Mouse (Mus musculus): ENCODE measurements at regions not wholly inside any gene's neighbourhood (a gene's known extent, or its start where the extent isn't known, plus 50 kb on each side); places are given as distances from the start of the nearest gene placed in this dataset.

GRCm38 (mm10) chr17:47191416-47191815 lies 177.3 kb upstream of the Mrps10 start:
- no peak overlapping the region for H3K4me3 ChIP-seq (ENCODE audit: low read depth, low read length)
- TF ChIP-seq EP300 (IDR thresholded peaks at IDR 0.05; ENCODE audit: insufficient read depth, low read depth, low read length) (no peak), CTCF (IDR thresholded peaks at IDR 0.05; ENCODE audit: low read depth, low read length) (no peak), POLR2A (IDR thresholded peaks at IDR 0.05; ENCODE audit: insufficient read depth, low read length) (no peak)
- H3K27ac ChIP-seq (ENCODE audit: insufficient read depth, low read length) = no peak overlapping the region
- H3K36me3 ChIP-seq (ENCODE audit: control insufficient read depth, insufficient read depth, low read length, poor library complexity, severe bottlenecking) = no peaks in the 10 kb centered on the region
- H3K4me1 ChIP-seq (ENCODE audit: control insufficient read depth, insufficient read depth, low read length) = no peaks in the 10 kb centered on the region
- no peaks in the 10 kb centered on the region for H3K27me3 ChIP-seq (ENCODE audit: control insufficient read depth, insufficient read depth, low read length, poor library complexity, severe bottlenecking)
- no peaks in the 10 kb centered on the region for H3K9me3 ChIP-seq (replicated peaks; ENCODE audit: control insufficient read depth, insufficient read depth, low read length, poor library complexity, severe bottlenecking)
- no peak overlapping the region for H3K9ac ChIP-seq (ENCODE audit: low read depth, poor library complexity, severe bottlenecking)

- no peaks in the 10 kb centered on the region for H3K36me3 ChIP-seq (ENCODE audit: control insufficient read depth, insufficient read depth, low read length, poor library complexity, severe bottlenecking)
- no peak overlapping the region for H3K4me3 ChIP-seq (ENCODE audit: low read depth, low read length)
- no peak for TF ChIP-seq EP300 (IDR thresholded peaks at IDR 0.05; ENCODE audit: insufficient read depth, low read depth, low read length)
- TF ChIP-seq POLR2A (IDR thresholded peaks at IDR 0.05; ENCODE audit: insufficient read depth, low read length) = no peak
- no peak for TF ChIP-seq CTCF (IDR thresholded peaks at IDR 0.05; ENCODE audit: low read depth, low read length)
- H3K9ac ChIP-seq (ENCODE audit: low read depth, poor library complexity, severe bottlenecking) = no peak overlapping the region
- H3K27me3 ChIP-seq (ENCODE audit: control insufficient read depth, insufficient read depth, low read length, poor library complexity, severe bottlenecking) = no peaks in the 10 kb centered on the region
- H3K4me1 ChIP-seq (ENCODE audit: control insufficient read depth, insufficient read depth, low read length) = no peaks in the 10 kb centered on the region
- H3K9me3 ChIP-seq (replicated peaks; ENCODE audit: control insufficient read depth, insufficient read depth, low read length, poor library complexity, severe bottlenecking) = no peaks in the 10 kb centered on the region
- H3K27ac ChIP-seq (ENCODE audit: insufficient read depth, low read length) = no peak overlapping the region
These were observed 178.9 kb upstream of the Mrps10 start for GRCm38 (mm10) chr17:47189770-47190169.

- no peak overlapping the region for H3K9ac ChIP-seq (ENCODE audit: low read depth, poor library complexity, severe bottlenecking)
- no peaks in the 10 kb centered on the region for H3K27me3 ChIP-seq (ENCODE audit: control insufficient read depth, insufficient read depth, low read length, poor library complexity, severe bottlenecking)
- H3K9me3 ChIP-seq (replicated peaks; ENCODE audit: control insufficient read depth, insufficient read depth, low read length, poor library complexity, severe bottlenecking) = no peaks in the 10 kb centered on the region
- H3K36me3 ChIP-seq (ENCODE audit: control insufficient read depth, insufficient read depth, low read length, poor library complexity, severe bottlenecking) = no peaks in the 10 kb centered on the region
- H3K4me1 ChIP-seq (ENCODE audit: control insufficient read depth, insufficient read depth, low read length) = no peaks in the 10 kb centered on the region
- no peak overlapping the region for H3K4me3 ChIP-seq (ENCODE audit: low read depth, low read length)
- no peak for TF ChIP-seq POLR2A (IDR thresholded peaks at IDR 0.05; ENCODE audit: insufficient read depth, low read length)
- TF ChIP-seq CTCF (IDR thresholded peaks at IDR 0.05; ENCODE audit: low read depth, low read length) = no peak
- TF ChIP-seq EP300 (IDR thresholded peaks at IDR 0.05; ENCODE audit: insufficient read depth, low read depth, low read length) = no peak
- no peak overlapping the region for H3K27ac ChIP-seq (ENCODE audit: insufficient read depth, low read length)
These were observed 173.8 kb upstream of the Ubr2 start for GRCm38 (mm10) chr17:47184148-47184547.

- H3K4me1 ChIP-seq (ENCODE audit: control insufficient read depth, insufficient read depth, low read length) = peaks cover 3% of the 10 kb centered on the region
These were observed 171.8 kb upstream of the Ubr2 start for GRCm38 (mm10) chr17:47182118-47182517.

GRCm38 (mm10) chr17:47179410-47179809 lies 169.1 kb upstream of the Ubr2 start:
- Histone ChIP-seq H3K4me1 (ENCODE audit: control insufficient read depth, insufficient read depth, low read length) (peaks cover 3% of the 10 kb centered on the region), H3K36me3 (ENCODE audit: control insufficient read depth, insufficient read depth, low read length, poor library complexity, severe bottlenecking) (no peaks in the 10 kb centered on the region), H3K4me3 (ENCODE audit: low read depth, low read length) (no peak overlapping the region), H3K27ac (ENCODE audit: insufficient read depth, low read length) (no peak overlapping the region), H3K27me3 (ENCODE audit: control insufficient read depth, insufficient read depth, low read length, poor library complexity, severe bottlenecking) (no peaks in the 10 kb centered on the region), H3K9ac (ENCODE audit: low read depth, poor library complexity, severe bottlenecking) (no peak overlapping the region), H3K9me3 (replicated peaks; ENCODE audit: control insufficient read depth, insufficient read depth, low read length, poor library complexity, severe bottlenecking) (no peaks in the 10 kb centered on the region)
- TF ChIP-seq EP300 (IDR thresholded peaks at IDR 0.05; ENCODE audit: insufficient read depth, low read depth, low read length) = no peak
- no peak for TF ChIP-seq CTCF (IDR thresholded peaks at IDR 0.05; ENCODE audit: low read depth, low read length)
- TF ChIP-seq POLR2A (IDR thresholded peaks at IDR 0.05; ENCODE audit: insufficient read depth, low read length) = no peak

More at GRCm38 (mm10) chr17:47182118-47182517, 171.8 kb upstream of the Ubr2 start:
- H3K9me3 ChIP-seq (replicated peaks; ENCODE audit: control insufficient read depth, insufficient read depth, low read length, poor library complexity, severe bottlenecking) = no peaks in the 10 kb centered on the region
- no peaks in the 10 kb centered on the region for H3K36me3 ChIP-seq (ENCODE audit: control insufficient read depth, insufficient read depth, low read length, poor library complexity, severe bottlenecking)
- H3K9ac ChIP-seq (ENCODE audit: low read depth, poor library complexity, severe bottlenecking) = no peak overlapping the region
- TF ChIP-seq EP300 (IDR thresholded peaks at IDR 0.05; ENCODE audit: insufficient read depth, low read depth, low read length) = no peak
- no peak for TF ChIP-seq POLR2A (IDR thresholded peaks at IDR 0.05; ENCODE audit: insufficient read depth, low read length)
- no peak for TF ChIP-seq CTCF (IDR thresholded peaks at IDR 0.05; ENCODE audit: low read depth, low read length)
- no peak overlapping the region for H3K27ac ChIP-seq (ENCODE audit: insufficient read depth, low read length)
- H3K4me3 ChIP-seq (ENCODE audit: low read depth, low read length) = no peak overlapping the region
- H3K27me3 ChIP-seq (ENCODE audit: control insufficient read depth, insufficient read depth, low read length, poor library complexity, severe bottlenecking) = no peaks in the 10 kb centered on the region

GRCm38 (mm10) chr17:47178705-47179104 lies 168.3 kb upstream of the Ubr2 start:
- no peak overlapping the region for H3K4me3 ChIP-seq (ENCODE audit: low read depth, low read length)
- no peaks in the 10 kb centered on the region for H3K27me3 ChIP-seq (ENCODE audit: control insufficient read depth, insufficient read depth, low read length, poor library complexity, severe bottlenecking)
- TF ChIP-seq POLR2A (IDR thresholded peaks at IDR 0.05; ENCODE audit: insufficient read depth, low read length) (no peak), EP300 (IDR thresholded peaks at IDR 0.05; ENCODE audit: insufficient read depth, low read depth, low read length) (no peak), CTCF (IDR thresholded peaks at IDR 0.05; ENCODE audit: low read depth, low read length) (no peak)
- no peak overlapping the region for H3K27ac ChIP-seq (ENCODE audit: insufficient read depth, low read length)
- no peak overlapping the region for H3K9ac ChIP-seq (ENCODE audit: low read depth, poor library complexity, severe bottlenecking)
- H3K9me3 ChIP-seq (replicated peaks; ENCODE audit: control insufficient read depth, insufficient read depth, low read length, poor library complexity, severe bottlenecking) = no peaks in the 10 kb centered on the region
- peaks cover 3% of the 10 kb centered on the region for H3K4me1 ChIP-seq (ENCODE audit: control insufficient read depth, insufficient read depth, low read length)
- no peaks in the 10 kb centered on the region for H3K36me3 ChIP-seq (ENCODE audit: control insufficient read depth, insufficient read depth, low read length, poor library complexity, severe bottlenecking)
